Mouse (Mus musculus): ENCODE data around the gene Rgs3.

Rgs3 gene

GRCm38 (mm10) chr4:62742885-62743760 is 183.5 kb downstream of the Rgs3 start:
- DNase-seq (ENCODE audit: low spot score in 2 of 2) = no peak

- DNase-seq (ENCODE audit: low spot score in 2 of 2) = no peak
Observed at GRCm38 (mm10) chr4:62744534-62744956, 184.9 kb downstream of the Rgs3 start.

- no peak for DNase-seq (ENCODE audit: low spot score in 2 of 2)
Observed at GRCm38 (mm10) chr4:62744985-62745638, 185.5 kb downstream of the Rgs3 start.

All from natural killer cell, adult 2 months (primary cell).